Mouse (Mus musculus): ENCODE data around the gene Mtg1. TPM values are rescaled to one million over a fixed set of nuclear protein-coding genes. Genes with fewer than 3 reads are reported as not detected.

Gene Mtg1
- polyA plus RNA-seq, 1 experiment = 36.0 TPM

- TF ChIP-seq POLR2A (IDR thresholded peaks at IDR 0.05; ENCODE audit: control insufficient read depth, extremely low read depth, insufficient read depth, low read length, poor library complexity) (no peak), CTCF (IDR thresholded peaks at IDR 0.05; ENCODE audit: borderline replicate concordance, control insufficient read depth, extremely low read depth, insufficient read depth, low read length, poor library complexity) (no peak)
- H3K4me3 ChIP-seq (ENCODE audit: control insufficient read depth, insufficient read depth, low read length) = no peak overlapping the region
- peak overlapping the region; percentile 46; the same call in 1 of the 2 replicates for H3K27ac ChIP-seq (ENCODE audit: control insufficient read depth, insufficient read depth, low read length)
- H3K4me1 ChIP-seq (replicated peaks; ENCODE audit: control insufficient read depth, insufficient read depth, low read length) = peaks cover 14% of the 10 kb centered on the region
- DNase-seq = no peak
- no peaks in the 10 kb centered on the region for H3K36me3 ChIP-seq (ENCODE audit: control insufficient read depth, insufficient read depth, low read length)
- 4% methylated on average over 2 of the region's 2 CpGs for WGBS
- no peaks in the 10 kb centered on the region for H3K27me3 ChIP-seq (ENCODE audit: control insufficient read depth, insufficient read depth, low read length)
Measured at GRCm38 (mm10) chr7:140192851-140193250, 55.5 kb downstream of the Mtg1 start.

DNA sequence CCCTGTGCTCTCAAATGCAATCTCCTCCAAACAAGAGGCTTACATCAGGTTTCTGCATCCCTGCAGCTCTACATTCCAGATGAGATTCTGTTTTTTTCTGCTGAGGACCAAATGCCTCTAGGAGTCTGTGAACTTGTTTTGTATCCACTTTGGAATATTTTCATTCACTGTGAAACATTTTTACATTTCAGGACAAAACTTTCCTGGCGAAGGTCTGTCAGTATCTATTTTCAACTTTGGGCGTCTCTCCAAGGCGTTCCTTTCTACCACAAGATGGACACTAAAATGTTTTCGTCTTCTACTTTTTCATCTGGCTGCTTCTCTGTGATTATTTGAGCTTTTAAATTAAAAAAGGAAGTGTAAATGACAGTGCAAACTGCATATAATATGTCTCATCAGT, 56.7 kb downstream of the Mtg1 start:
- Histone ChIP-seq H3K27ac (ENCODE audit: control insufficient read depth, insufficient read depth, low read length) (no peak overlapping the region), H3K4me1 (replicated peaks; ENCODE audit: control insufficient read depth, insufficient read depth, low read length) (peaks cover 14% of the 10 kb centered on the region), H3K4me3 (ENCODE audit: control insufficient read depth, insufficient read depth, low read length) (no peak overlapping the region), H3K27me3 (ENCODE audit: control insufficient read depth, insufficient read depth, low read length) (no peaks in the 10 kb centered on the region), H3K36me3 (ENCODE audit: control insufficient read depth, insufficient read depth, low read length) (no peaks in the 10 kb centered on the region)
- DNase-seq = no peak
- TF ChIP-seq CTCF (IDR thresholded peaks at IDR 0.05; ENCODE audit: borderline replicate concordance, control insufficient read depth, extremely low read depth, insufficient read depth, low read length, poor library complexity) = no peak
- TF ChIP-seq POLR2A (IDR thresholded peaks at IDR 0.05; ENCODE audit: control insufficient read depth, extremely low read depth, insufficient read depth, low read length, poor library complexity) = no peak
- 71% methylated on average over 4 of the region's 4 CpGs for WGBS

- WGBS = 52% methylated on average over 8 of the region's 8 CpGs
- H3K4me3 ChIP-seq (ENCODE audit: control insufficient read depth, insufficient read depth, low read length) = no peak overlapping the region
- DNase-seq = no peak
- H3K27ac ChIP-seq (ENCODE audit: control insufficient read depth, insufficient read depth, low read length) = no peak overlapping the region
- no peaks in the 10 kb centered on the region for H3K27me3 ChIP-seq (ENCODE audit: control insufficient read depth, insufficient read depth, low read length)
- H3K4me1 ChIP-seq (replicated peaks; ENCODE audit: control insufficient read depth, insufficient read depth, low read length) = peaks cover 14% of the 10 kb centered on the region
- TF ChIP-seq CTCF (IDR thresholded peaks at IDR 0.05; ENCODE audit: borderline replicate concordance, control insufficient read depth, extremely low read depth, insufficient read depth, low read length, poor library complexity) (no peak), POLR2A (IDR thresholded peaks at IDR 0.05; ENCODE audit: control insufficient read depth, extremely low read depth, insufficient read depth, low read length, poor library complexity) (no peak)
- H3K36me3 ChIP-seq (ENCODE audit: control insufficient read depth, insufficient read depth, low read length) = no peaks in the 10 kb centered on the region
Measured at GRCm38 (mm10) chr7:140196002-140196401, 58.6 kb downstream of the Mtg1 start.

Other genes starting within 250 kb of the Mtg1 start
- 3.6 and 4.8 TPM in 2 replicates for gene Kndc1, start 242.9 kb upstream of the Mtg1 start, polyA plus RNA-seq (2012; rRNA removed)
- 13.8 and 14.2 TPM in 2 replicates for gene Utf1, start 193.8 kb upstream of the Mtg1 start, polyA plus RNA-seq (2012; rRNA removed)
- 0.73 and 0.84 TPM in 2 replicates for gene 6430531B16Rik, start 158.8 kb upstream of the Mtg1 start, polyA plus RNA-seq (2012; rRNA removed)
- gene Adam8, start 145.0 kb upstream of the Mtg1 start, polyA plus RNA-seq (2012; rRNA removed) = 36.0 and 37.6 TPM in 2 replicates
- 123 and 143 TPM in 2 replicates for gene Zfp511, start 101.2 kb upstream of the Mtg1 start, polyA plus RNA-seq (2012; rRNA removed)
- 39.7 and 40.6 TPM in 2 replicates for gene Tubgcp2, start 100.9 kb upstream of the Mtg1 start, polyA plus RNA-seq (2012; rRNA removed)
- gene Msx3, start 88.5 kb upstream of the Mtg1 start, polyA plus RNA-seq (2012; rRNA removed) = 1.4 TPM in 2 replicates
- 0.14 and 0.44 TPM in 2 replicates for gene Caly, start 55.0 kb upstream of the Mtg1 start, polyA plus RNA-seq (2012; rRNA removed)
- 2.4 and 5.2 TPM in 2 replicates for gene Prap1, start 44.2 kb upstream of the Mtg1 start, polyA plus RNA-seq (2012; rRNA removed)
- gene Fuom, start 35.1 kb upstream of the Mtg1 start, polyA plus RNA-seq (2012; rRNA removed) = 28.1 and 34.8 TPM in 2 replicates
- 15.3 and 18.0 TPM in 2 replicates for gene Paox, start 21.8 kb upstream of the Mtg1 start, polyA plus RNA-seq (2012; rRNA removed)
- gene Echs1, start 21.1 kb upstream of the Mtg1 start, polyA plus RNA-seq (2012; rRNA removed) = 60.9 and 65.6 TPM in 2 replicates
- gene Sprn, start 17.3 kb downstream of the Mtg1 start, polyA plus RNA-seq (2012; rRNA removed) = 0.18 and 0.31 TPM in 2 replicates
- gene Olfr522, start 27.2 kb downstream of the Mtg1 start, polyA plus RNA-seq (2012; rRNA removed) = not detected in 2 replicates
- 0.41 and 1.0 TPM in 2 replicates for gene Olfr523, start 35.7 kb downstream of the Mtg1 start, polyA plus RNA-seq (2012; rRNA removed)
- gene Olfr524, start 68.4 kb downstream of the Mtg1 start, polyA plus RNA-seq (2012; rRNA removed) = 2.3 and 2.6 TPM in 2 replicates
- gene Cd163l1, start 80.7 kb downstream of the Mtg1 start, polyA plus RNA-seq (2012; rRNA removed) = 6.0 and 6.1 TPM in 2 replicates
- 21.4 and 23.9 TPM in 2 replicates for gene 5830411N06Rik, start 109.7 kb downstream of the Mtg1 start, polyA plus RNA-seq (2012; rRNA removed)
- 0.03 and 0.16 TPM in 2 replicates for gene Olfr525, start 183.3 kb downstream of the Mtg1 start, polyA plus RNA-seq (2012; rRNA removed)
- 0.18 TPM in 1 of 2 replicates, not detected in the other for gene Olfr527, start 196.5 kb downstream of the Mtg1 start, polyA plus RNA-seq (2012; rRNA removed)
- 0.38 and 0.75 TPM in 2 replicates for gene Olfr60, start 224.1 kb downstream of the Mtg1 start, polyA plus RNA-seq (2012; rRNA removed)
- 0.39 and 0.43 TPM in 2 replicates for gene Olfr530, start 238.8 kb downstream of the Mtg1 start, polyA plus RNA-seq (2012; rRNA removed)

Data from thymus, adult 2 months (tissue).